Mouse (Mus musculus) G1E (cell line): ENCODE measurements around the gene Dio2. TPM values are rescaled to one million over a fixed set of nuclear protein-coding genes. Genes with fewer than 3 reads are reported as not detected.

Source experiments
- ATAC-seq: 2 replicates; pipeline ENCODE4 v1.8.0; 2016; ENCODE audit warnings: mild to moderate bottlenecking; ENCODE audit not compliant: insufficient number of reproducible peaks, poor library complexity, low FRiP score, severe bottlenecking; ENCODE audit errors: extremely low read depth
- DNase-seq: peaks from one replicate; pipeline ENCODE4 v3.0.0; 2012; ENCODE audit warnings: low spot score
- H3K27me3 ChIP-seq: 2 replicates; pipeline ENCODE4 v1.6.1; 2012; ENCODE audit warnings: mild to moderate bottlenecking, low read length, inconsistent platforms; ENCODE audit not compliant: insufficient read depth
- H3K36me3 ChIP-seq: replicated peaks from 2 replicates; pipeline ENCODE3; 2012; ENCODE audit warnings: mild to moderate bottlenecking, inconsistent platforms
- H3K4me1 ChIP-seq: 2 replicates; pipeline ENCODE4 v1.6.1; 2012; ENCODE audit warnings: low read depth, low read length, inconsistent platforms, mixed read lengths; ENCODE audit not compliant: insufficient read depth
- H3K4me3 ChIP-seq: 2 replicates; pipeline ENCODE4 v1.5.1; 2012; ENCODE audit warnings: low read depth, mild to moderate bottlenecking, inconsistent platforms, low read length, moderate library complexity, mixed read lengths
- H3K9me3 ChIP-seq: replicated peaks from 2 replicates; pipeline ENCODE4 v1.6.1; 2012; ENCODE audit warnings: inconsistent platforms
- CTCF ChIP-seq: IDR thresholded peaks from 2 replicates; pipeline ENCODE4 v1.5.1; 2012; ENCODE audit warnings: low read depth, low read length, inconsistent platforms, mixed read lengths
- GATA1 ChIP-seq: IDR thresholded peaks from 2 replicates; pipeline ENCODE4 v1.6.1; 2012; ENCODE audit warnings: borderline replicate concordance, low read length, inconsistent platforms, mixed read lengths
- GATA2 ChIP-seq: IDR thresholded peaks from 2 replicates; pipeline ENCODE4 v1.6.1; 2012; ENCODE audit warnings: low read depth, low read length, inconsistent platforms, borderline replicate concordance
- POLR2AphosphoS5 ChIP-seq: IDR thresholded peaks from 2 replicates; pipeline ENCODE4 v1.6.1; 2012; ENCODE audit warnings: low read depth, low read length, inconsistent platforms; ENCODE audit not compliant: insufficient replicate concordance
- TAL1 ChIP-seq: conservative IDR thresholded peaks from 2 replicates; pipeline ENCODE4 v1.6.1; 2012; ENCODE audit warnings: low read depth, low read length, inconsistent platforms, mixed read lengths
- polyA plus RNA-seq: library from polyadenylated mRNA; stranded (reverse); fragments of >175 nt; gene quantifications from 2 replicates; pipeline ENCODE4 v1.2.3, GENCODE M21; 2012
- total RNA-seq, 2 experiments: library from RNA; stranded (forward) in 1 of 2; stranded (reverse) in 1 of 2; fragments of 200-1000 nt in 1 of 2; fragments of >200 nt in 1 of 2; fragmentation: Nextera tagmentation in 1 of 2; gene quantifications; 2 replicates each; pipeline ENCODE4 v1.2.3; 2014 to 2017

Gene Dio2
- not detected in 2 replicates for total RNA-seq (2014; fragmentation: Nextera tagmentation)
- total RNA-seq (2017): under 0.01 and 0.16 TPM in 2 replicates
- polyA plus RNA-seq: not detected in 2 replicates

DNA sequence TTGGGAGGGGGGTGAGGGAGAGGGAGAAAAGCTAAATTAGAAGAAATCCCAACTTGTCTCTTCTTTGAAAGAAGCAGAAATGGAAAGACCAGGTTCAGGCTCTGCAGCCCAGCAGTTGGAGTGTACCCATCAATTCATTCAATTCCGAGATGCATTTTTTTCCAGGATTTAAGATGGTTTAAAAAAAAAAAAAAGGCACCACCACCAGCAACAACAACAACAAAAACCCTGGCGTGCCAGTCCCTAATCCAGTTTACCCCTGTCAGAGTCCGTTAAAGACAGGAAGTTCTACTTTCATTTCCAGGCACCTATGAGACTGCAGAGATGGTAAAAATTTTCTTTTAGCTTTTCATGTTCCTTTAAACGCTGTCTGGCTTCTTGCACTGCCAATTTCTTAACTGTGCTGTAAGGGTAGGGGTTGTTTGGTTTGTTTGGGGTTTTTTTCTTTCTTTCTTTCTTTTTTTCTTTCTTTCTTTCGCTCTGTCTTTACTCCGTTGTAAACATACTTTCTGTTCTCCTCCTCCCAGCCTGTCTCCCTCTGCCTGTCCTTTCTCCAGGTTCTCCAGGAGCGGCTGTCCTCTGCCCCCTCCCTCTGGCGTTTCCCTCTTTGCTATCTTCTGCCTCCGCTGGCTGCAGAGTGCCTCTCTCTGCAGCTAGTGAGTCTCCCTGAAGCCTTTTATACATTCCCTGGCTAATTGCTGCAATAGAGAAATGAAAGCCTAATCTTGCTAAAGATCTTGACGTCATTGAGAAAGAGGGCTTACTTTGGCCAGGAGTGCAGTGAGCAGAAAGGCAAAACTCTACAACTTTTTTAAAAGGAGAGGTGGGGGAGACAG lies at the start of gene Dio2:
Gene Dio2, minus strand, starts transcription at position 51 of the 836 bp plus-strand sequence.
- Histone ChIP-seq H3K27me3 (peaks cover 4% of the 10 kb centered on the region; the same call in 1 of the 2 replicates), H3K4me1 (no peaks in the 10 kb centered on the region), H3K36me3 (no peaks in the 10 kb centered on the region), H3K9me3 (no peaks in the 10 kb centered on the region), H3K4me3 (no peak within 1 kb of the TSS)
- ATAC-seq (no peak), DNase-seq (no peak)
- TF ChIP-seq POLR2AphosphoS5 (no peak), GATA1 (no peak), TAL1 (no peak), CTCF (no peak), GATA2 (no peak)

- Histone ChIP-seq H3K4me1 (no peaks in the 10 kb centered on the region), H3K27me3 (no peaks in the 10 kb centered on the region), H3K4me3 (no peak overlapping the region), H3K36me3 (no peaks in the 10 kb centered on the region), H3K9me3 (no peaks in the 10 kb centered on the region)
- TF ChIP-seq CTCF (no peak), GATA2 (no peak), POLR2AphosphoS5 (no peak), TAL1 (no peak), GATA1 (no peak)
- ATAC-seq: no peak
- DNase-seq: no peak
Observed at GRCm38 (mm10) chr12:90781438-90781837, 43.2 kb upstream of the Dio2 start.

GRCm38 (mm10) chr12:90744752-90745151 lies 6.5 kb upstream of the Dio2 start:
- Histone ChIP-seq H3K27me3 (no peaks in the 10 kb centered on the region), H3K4me3 (no peak overlapping the region), H3K36me3 (no peaks in the 10 kb centered on the region), H3K4me1 (no peaks in the 10 kb centered on the region), H3K9me3 (no peaks in the 10 kb centered on the region)
- DNase-seq: no peak
- no peak for ATAC-seq
- no peak for TF ChIP-seq POLR2AphosphoS5
- TF ChIP-seq GATA2: no peak
- no peak for TF ChIP-seq TAL1
- TF ChIP-seq CTCF: no peak
- no peak for TF ChIP-seq GATA1

DNA sequence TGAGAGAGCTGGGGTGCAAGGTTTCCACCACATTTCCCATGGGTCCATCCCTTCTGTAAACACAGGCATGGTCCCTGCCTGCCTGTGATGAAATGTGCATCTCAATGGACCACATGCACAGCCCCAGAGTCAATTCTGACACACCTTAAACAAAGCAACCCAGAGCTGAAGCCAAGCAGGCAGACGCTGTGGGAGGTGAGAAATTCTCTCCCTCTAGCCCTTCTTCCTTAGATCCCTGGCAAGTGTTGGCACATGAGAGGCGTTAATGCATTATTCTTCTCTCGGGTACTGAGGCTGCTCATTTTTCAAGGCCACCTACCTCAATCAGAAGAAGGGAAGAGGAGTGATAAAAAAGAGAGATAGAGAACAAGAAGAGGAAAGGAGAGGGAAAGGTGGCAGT lies 5.4 kb upstream of the Dio2 start:
- TF ChIP-seq POLR2AphosphoS5 (no peak), TAL1 (no peak), GATA1 (no peak), GATA2 (no peak), CTCF (no peak)
- Histone ChIP-seq H3K36me3 (no peaks in the 10 kb centered on the region), H3K4me3 (no peak overlapping the region), H3K9me3 (no peaks in the 10 kb centered on the region), H3K4me1 (no peaks in the 10 kb centered on the region), H3K27me3 (no peaks in the 10 kb centered on the region)
- ATAC-seq (no peak), DNase-seq (no peak)

DNA sequence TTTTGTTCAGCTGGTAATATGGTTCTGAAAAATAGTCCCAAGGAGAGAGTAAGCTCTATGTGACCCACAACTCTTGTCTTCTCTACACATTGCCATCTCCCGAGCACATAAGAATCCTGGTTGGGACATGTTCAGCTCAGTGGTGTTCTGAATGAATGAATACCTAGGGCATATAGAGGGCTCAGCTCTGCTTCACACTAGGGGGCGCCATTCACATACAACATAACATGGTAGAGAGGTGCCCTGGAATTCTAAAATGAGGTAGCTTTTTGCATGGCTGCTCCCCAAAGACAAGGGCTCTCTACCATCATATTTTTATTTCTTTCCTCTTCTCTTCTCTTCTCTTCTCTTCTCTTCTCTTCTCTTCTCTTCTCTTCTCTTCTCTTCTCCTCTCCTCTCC lies 2.2 kb upstream of the Dio2 start:
- no peaks in the 10 kb centered on the region for H3K9me3 ChIP-seq
- DNase-seq (no peak), ATAC-seq (peak; percentile 72; the same call in 1 of the 2 replicates)
- no peaks in the 10 kb centered on the region for H3K4me1 ChIP-seq
- H3K36me3 ChIP-seq: no peaks in the 10 kb centered on the region
- H3K4me3 ChIP-seq: no peak overlapping the region
- peaks cover 4% of the 10 kb centered on the region; the same call in 1 of the 2 replicates for H3K27me3 ChIP-seq
- no peak for TF ChIP-seq TAL1
- TF ChIP-seq CTCF: peak; percentile 49

- no peak for TF ChIP-seq GATA1
- no peak for TF ChIP-seq POLR2AphosphoS5
- no peak for TF ChIP-seq TAL1
- TF ChIP-seq CTCF: no peak
- TF ChIP-seq GATA2: no peak
- Histone ChIP-seq H3K27me3 (peaks cover 4% of the 10 kb centered on the region; the same call in 1 of the 2 replicates), H3K36me3 (no peaks in the 10 kb centered on the region), H3K4me1 (no peaks in the 10 kb centered on the region), H3K4me3 (no peak overlapping the region), H3K9me3 (no peaks in the 10 kb centered on the region)
- ATAC-seq: no peak
- DNase-seq: no peak
Observed at GRCm38 (mm10) chr12:90737932-90738331, 306 bp downstream of the Dio2 start.
